Mouse (Mus musculus): ENCODE measurements around the gene Iqschfp.

- no peak for TF ChIP-seq CTCF (IDR thresholded peaks at IDR 0.05; ENCODE audit: low read depth)
- TF ChIP-seq EP300 (IDR thresholded peaks at IDR 0.05; ENCODE audit: low read depth) = no peak
These were observed 693.2 kb downstream of the Iqschfp start for GRCm38 (mm10) chr3:68585213-68585612.
